Mouse (Mus musculus) kidney, adult 11 months (tissue): ENCODE results near the gene Ehd3.
"Not testable (repeated sequence)": the region's sequence is repeated elsewhere in the genome, so short reads cannot be mapped to it uniquely, and the experiment has no call there.

Experiments used
- DNase-seq: peaks from one replicate; pipeline ENCODE4 v3.0.0; 2022

The Ehd3 gene

DNA sequence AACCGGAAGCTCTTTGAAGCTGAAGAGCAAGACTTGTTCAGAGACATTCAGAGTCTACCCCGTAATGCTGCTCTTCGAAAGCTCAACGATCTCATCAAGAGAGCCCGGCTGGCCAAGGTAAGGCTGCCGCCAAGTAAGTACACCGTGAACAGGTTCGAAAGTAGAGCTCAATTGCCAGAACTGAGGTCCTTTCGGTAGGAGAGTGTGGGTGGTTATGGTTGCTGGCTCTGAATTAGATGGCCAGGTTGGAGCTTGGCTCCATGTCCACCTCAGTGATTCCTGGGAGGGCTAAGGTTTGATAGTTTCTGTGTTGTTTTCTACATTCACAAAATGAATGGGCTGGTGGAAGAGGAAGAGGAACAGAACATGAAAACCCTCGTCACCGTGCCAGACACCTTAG, 23.5 kb downstream of the Ehd3 start:
- no peak for DNase-seq

DNA sequence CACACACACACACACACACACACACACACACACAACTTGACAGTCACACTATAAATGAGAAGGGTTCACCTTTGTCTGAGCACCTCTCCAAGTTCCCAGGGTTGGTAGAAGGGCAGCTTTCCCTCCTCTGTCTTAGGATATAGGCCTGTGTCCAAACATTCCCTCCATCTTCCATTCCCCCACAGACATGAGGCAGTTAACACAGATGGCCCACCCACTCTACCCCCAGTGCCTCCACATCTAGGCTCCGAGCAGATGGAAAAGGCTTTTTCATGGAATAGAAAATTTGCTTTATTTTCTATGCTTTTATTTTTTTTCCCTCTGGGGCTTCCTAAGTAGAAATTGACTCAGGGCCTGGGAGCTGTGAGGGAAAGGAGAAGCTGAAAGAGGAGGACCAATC, 26.6 kb downstream of the Ehd3 start:
- DNase-seq, result no peak

DNA sequence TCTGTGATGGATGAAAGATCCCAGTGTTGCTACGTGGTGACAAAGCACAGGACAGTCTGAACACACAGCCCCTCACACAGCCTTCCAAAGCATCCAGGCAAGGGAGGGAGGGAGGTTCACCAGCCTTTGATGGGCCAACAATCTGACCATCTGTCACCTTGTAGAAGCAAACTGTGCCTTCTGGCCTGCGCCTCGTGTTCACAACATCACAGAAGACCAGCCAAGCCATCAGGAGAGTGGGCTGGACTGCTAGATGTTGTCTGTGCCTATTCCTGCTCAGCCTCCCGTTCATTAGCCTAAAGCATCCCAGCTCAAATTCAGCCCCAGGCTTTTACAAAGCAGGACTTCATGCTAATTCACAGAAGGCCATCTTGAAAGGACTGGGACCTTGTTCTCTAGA, 27.5 kb downstream of the Ehd3 start:
- no peak for DNase-seq

DNA sequence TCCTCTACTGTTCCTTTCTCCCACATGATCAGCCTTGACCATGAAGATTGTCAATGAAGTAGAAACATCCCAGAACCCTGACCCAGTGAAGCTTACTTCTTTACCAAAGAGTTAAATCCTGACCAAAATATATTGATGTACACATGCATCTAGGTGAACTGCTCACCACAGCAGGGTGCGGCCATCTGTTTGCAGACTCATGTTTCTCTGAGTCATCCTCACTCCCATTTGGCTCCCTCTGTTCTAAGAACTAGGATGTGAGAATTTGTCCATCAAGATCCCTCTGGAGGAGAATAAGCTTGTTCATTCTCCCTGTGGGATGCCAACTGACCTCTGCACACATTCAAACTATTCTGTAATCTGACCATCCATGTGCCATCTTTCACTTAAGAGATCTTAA, 29.0 kb downstream of the Ehd3 start:
- DNase-seq, result no peak

DNA sequence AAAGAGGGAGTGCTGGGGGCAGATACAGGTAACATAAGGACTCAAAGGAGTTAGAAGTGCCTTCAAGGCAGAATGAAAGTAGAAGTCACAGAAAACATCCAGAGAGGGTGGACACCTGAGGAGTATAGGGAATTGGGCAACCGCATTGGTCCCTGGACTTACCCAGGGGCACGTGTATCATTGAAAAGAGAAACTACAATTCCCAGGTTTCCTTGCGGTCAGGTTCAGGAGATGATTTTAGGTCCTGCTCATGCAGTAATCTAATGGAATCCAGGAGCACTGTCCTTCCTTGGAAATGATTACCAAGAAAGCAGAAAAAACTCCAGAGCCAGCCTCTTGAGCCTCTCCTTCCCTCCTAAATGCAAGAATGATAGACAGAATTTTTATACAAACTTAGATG, 29.5 kb downstream of the Ehd3 start:
- no peak for DNase-seq

DNA sequence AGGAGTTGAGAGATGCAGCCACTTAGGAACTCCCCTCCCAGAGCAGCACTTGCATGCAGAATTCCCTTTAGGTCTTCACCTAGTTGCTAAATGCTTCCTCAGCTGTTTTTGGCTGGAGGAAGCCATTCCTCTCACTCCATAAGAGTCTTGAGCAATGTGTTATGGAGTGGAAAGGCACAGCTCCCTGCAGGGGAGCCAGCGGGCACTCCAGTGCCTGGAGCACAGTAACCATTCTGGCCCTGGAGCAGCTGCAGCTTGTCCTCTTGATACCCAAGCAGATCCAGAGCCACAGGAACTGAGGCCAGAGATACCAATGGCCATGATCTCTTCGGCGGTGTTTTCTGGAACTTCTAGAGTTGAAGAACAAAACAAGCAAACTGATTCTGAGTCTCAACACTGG, 32.7 kb downstream of the Ehd3 start:
- no peak for DNase-seq

DNA sequence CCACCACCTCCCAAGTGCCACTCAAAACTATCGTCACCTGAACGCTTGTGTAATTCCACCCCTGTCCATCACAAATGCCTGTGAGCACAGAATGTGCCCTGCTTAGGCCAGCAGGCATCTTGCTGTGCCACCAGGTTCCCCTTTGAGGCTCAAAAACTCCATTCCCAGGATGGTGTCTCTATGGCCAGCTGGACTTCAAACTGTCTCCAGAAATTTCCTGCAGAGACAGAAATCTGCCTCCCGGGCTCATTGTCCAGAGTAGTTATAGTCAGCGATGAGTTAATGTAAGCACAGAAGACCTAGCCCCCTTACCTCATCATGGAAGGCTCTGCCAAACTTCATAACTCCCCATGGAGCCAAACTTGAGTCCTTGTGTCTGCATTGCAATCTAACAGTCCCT, 33.3 kb downstream of the Ehd3 start:
- no peak for DNase-seq

DNA sequence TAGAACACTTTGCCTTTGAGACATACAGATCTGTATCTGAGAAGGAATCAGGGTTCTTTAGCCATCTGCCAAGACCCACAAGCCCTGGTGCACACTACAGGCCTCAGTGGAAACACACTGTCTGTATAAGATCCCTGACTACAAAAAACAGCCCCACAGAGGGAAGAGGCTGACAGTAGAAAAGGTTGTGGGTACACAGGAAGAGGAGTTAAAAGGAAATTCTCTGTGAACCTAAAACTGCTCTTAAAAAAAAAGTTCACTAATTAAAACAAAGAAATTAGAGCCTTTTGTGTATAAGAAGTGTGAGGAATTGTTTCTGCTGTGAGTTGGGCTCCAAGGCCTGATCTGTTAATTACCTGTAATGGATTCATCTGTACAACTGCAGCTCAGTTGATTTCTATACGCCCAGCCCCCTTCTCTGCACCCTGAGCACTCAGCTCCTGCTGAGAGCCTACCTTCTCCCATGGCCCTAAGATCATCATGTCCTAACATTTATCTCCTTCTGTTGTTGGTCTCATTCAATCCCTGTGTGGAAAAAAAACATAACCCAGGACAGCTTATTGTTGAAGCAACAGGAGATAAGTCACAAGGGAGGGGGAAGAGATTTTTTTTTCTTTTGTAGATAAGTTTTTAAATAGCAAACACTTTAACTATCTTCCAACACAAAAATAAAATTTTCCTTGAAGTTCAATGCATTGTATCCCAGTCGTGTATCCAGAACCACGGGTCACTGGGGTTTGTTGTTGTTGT, 35.3 kb downstream of the Ehd3 start:
- no peak for DNase-seq

DNA sequence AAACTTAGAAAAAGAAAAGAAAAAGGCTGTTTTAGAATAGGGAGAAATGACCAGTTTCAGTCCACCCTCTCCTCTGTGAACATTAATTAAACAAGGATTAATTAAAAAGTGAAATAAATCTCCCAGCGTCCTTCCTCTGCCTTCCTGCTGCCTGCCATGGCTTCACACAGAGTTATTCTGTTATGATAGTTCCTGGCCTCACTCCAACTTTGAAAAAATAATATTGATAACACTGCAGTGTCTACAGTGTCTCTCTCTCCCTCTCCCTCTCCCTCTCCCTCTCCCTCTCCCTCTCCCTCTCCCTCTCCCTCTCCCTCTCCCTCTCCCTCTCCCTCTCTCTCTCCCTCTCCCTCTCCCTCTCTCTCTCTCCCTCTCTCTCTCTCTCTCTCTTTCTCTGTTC, 35.9 kb downstream of the Ehd3 start:
- DNase-seq, result not testable (repeated sequence)

DNA sequence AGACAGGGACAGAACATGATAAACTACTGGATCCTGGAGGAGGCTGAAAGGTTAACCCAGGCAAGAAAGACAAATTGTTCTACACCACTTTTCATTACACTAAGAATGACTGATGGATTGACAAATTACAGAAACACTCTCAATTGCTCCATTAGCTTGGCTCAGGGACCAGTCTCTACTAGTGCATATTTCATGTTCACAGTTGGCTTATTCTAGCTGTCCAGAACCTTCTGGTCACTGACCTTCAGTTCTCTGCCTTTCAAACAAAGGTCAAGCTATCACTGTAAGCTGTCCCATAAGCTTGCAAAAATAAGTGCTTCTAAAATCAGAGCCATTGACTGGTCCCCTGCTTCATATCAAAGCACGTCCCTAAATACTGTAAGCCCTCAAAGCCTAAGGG, 39.0 kb downstream of the Ehd3 start:
- no peak for DNase-seq

DNA sequence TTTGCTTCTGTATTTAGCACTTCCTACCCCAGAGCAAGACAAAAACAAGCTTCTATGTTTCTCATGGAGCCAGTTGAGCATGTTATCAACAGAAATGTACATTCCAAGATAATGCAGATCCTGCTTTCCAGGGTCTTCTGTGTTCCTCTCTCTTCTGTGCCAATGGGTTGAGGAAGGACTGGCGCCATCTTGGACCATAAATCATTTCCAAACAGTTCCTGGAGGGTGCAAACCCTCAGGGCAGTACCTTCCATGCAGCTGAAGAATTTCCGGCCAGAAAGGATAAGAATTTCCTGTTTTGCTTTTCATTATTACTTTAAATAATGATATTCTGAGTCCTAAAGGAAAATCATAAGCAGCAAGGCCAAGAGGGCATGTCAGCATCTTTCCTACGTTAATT, 41.7 kb downstream of the Ehd3 start:
- DNase-seq, result no peak

DNA sequence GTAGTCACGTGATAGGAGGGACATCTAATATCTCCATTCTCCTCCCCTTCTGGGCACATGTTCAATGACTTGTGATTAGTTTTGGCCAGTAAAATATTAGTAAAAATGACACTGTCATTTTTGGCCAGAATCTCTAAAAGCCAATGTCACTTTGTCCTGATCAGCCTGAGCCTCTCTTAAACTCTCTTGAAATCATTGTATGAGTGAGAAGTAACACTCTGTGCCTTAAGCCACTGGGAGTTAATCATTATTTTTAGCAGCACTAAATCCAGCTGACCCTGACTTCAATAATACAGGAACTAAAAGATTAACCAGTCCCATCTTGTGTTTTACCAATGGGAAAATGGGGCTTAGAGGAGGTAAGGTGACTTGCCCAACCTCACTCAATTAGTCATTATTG, 43.5 kb downstream of the Ehd3 start:
- DNase-seq, result no peak

DNA sequence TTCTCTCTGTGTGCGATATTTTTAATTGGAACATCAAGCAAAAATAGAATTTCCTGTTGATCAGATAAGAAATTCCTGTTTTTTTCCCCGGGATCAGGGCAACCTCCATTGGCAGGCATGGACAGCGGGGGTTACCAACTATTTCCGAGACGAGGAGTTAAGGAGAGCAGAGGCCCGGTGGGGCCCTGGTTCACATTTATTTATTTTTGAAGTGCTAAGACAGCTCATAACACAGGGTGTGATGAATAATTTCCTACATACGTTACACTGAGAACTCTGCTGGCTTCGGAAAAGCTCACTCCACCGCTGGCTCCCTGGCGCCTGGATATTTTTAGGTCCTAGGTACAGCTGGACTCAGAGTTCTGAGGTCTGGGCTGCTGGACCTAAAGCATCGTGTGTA, 49.1 kb downstream of the Ehd3 start:
- DNase-seq, result peak; percentile 37

DNA sequence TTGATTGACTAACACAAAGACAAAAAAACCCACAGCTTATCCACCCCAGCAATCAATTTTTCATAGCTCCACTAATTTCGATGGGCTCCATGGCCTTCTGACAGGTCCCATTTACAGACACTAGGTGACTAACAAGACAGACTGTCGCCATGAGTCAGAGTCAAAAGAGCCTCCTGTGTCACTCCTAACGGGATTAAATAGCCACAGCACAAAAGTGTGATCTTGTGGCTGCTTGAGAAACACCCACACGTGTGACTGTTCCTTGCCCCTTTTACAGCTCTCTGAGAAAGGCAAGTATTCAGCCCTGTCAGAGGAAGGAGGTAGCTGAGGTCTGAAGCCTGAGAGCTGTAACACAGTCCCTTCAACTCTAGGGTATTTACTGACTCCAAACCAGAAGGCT, 49.8 kb downstream of the Ehd3 start:
- DNase-seq, result no peak

DNA sequence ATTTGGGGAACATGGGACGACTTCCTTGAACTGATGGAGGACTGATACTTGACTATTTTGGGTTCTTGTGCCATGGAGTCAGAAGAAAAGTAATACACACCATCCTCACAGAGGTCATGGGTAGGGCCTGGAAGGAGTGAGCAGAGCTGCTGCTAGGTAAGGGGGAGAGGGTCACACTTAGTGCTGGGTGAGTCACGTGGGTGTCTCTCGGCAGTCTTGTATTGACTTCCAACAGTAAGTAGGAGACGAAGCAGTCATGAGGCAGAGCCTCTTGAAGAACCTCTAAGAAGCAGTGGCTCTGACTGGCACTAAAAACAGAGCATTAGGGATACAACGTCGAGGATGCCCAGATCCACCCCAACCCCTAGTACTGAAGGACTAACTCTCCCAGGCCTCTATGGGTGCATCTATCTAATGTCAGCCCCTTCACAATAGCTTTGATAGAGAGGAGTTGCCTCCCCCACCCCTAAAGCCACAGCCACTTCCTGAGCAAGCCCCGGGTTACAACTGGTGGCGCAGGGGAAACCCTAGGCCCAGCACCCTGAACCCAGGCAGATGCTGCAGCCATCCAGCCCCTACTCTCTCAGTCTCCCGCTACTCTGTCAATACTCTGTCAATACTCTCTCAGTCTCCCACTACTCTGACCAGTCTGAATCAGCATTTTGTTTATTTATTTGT, 65.2 kb downstream of the Ehd3 start:
- DNase-seq, result no peak

DNA sequence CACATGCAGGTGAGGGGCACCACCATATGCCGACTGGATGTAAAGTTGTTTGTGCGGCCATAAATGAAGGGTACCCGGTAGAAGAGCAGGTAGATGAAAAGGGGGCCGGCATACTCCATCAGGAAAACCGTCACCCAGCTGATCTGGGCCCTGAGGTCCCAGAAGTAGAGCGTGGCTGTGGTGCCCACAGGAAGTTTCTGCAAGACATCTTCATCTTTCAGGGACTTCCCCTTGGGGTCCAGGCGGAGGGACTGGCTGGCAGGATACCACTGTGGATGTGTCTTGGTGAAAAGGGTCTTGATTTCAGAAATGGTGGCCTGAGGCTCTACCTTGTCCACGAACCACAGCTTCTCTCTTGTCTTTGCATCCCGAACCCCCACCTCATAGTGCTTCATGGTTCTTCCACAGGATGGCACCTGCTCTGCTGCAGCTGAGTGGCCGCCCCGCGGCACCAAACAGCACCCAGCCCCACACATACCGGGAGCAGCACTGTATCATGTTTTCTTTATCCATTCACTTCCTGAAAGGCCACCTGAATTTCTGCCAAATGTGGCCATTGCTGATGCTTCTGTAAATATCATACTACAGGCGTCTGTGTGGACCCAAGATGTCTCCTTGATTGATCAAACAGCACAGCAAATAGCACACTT, 67.1 kb downstream of the Ehd3 start:
- no peak for DNase-seq

DNA sequence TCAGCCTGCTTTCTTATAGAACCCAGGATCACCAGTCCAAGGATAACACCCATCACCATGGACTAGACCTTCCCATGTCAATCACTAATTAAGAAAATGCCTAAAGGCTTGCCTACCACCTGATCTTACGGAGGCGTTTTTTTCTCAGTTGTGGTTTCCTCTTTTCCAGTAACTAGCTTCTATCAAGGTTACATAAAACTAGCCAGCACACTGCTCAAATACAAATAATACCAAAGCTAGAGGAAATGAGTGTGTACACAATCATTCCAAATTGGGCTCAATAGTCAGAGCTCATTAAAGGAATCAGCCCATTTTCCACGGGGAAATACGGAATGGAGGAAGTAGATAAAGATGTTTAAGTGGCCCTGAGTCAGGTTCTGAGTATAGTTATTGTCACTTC, 71.3 kb downstream of the Ehd3 start:
- no peak for DNase-seq

DNA sequence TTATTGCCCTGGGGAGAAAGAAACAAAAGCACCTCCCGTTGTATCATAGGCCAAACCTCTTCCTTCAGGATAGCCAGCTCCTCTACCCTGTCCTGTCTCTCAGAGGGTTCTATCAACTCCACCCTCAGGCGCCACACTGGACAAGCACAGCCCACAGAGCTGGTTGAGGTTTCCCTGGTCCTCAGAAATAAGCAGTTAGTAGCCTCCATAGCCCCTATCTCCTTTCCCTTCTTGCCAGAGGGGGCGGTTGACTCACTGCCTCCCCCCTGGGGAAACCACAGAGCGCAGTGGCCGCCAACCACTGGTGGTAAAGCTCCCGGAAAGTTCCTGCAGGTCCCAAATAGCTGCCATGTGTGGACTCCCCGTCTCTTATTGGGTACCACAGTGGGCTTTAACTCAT, 71.7 kb downstream of the Ehd3 start:
- no peak for DNase-seq

DNA sequence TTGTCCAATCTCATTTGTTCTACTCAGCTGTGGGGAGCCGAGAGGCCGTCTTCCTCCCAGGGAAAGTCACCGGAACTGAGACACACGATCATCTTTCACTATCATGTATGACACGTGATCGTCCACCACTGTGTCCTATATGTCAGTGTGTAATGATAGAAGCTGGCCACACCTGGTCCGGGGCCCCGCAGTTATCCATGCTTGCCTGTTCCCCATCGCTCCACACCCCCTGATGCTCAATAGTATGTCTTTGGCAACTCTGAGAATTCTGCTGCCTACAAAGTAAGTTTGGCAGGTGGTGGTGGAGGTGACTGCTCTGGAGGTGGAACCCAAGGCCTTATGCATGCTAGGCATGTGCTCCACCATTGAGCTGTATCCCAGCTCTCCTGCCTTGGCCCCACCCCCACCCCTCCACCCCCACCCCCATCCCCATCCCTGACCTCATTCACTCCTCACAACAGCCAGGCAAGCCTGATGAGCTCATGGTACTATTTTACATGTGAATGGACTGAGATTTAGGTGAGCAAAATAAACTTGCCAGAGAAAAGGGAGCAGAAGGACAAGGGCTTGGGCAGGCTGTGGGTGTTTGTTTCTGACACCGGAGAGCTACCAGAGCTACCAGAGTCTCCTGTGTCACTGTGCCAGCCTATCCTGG, 75.5 kb downstream of the Ehd3 start:
- no peak for DNase-seq

DNA sequence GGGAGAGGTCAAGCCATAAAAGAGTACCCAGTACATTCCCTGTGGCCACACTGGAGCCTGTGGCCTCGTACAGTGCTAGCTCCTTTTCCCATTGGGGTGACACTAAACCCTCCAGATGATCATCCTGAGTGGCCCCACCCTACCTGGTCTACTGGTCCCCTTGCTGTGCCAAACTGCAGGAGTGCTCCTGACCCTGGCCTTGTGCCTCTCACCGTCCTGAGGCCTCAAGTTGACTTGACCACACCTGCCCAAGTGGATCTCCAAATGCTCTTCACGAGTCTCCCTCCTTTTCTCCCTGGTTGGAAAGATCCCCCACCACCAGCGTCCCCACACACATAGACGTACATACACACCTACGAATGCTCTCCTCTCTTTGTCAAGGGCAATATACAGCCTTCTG, 76.4 kb downstream of the Ehd3 start:
- no peak for DNase-seq

DNA sequence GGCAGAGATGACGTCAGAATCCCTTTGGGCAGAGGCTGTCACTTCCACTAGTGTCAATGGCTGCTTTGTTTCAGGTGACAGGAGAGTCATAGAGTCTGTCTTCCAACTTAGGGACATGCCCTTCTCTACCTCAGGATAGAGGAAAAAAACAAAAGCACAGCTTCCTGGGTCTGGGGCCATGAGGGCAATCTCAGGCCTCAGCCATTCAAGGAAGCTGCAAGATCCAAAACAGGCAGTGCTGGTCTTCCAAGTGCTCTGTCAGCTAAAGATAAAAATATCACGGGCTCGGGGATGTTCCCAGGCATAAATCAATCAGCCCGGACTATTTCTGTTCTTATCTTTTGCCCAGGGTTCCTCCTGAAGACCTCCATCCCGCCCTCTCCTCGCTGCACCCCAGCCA, 77.4 kb downstream of the Ehd3 start:
- peak; percentile 45 for DNase-seq
